Mouse (Mus musculus): ENCODE measurements around the gene Cenpx. TPM values are rescaled to one million over a fixed set of nuclear protein-coding genes. Genes with fewer than 3 reads are reported as not detected.

Gene Cenpx
- polyA plus RNA-seq, 1 experiment from 2014 or later: 93.2 TPM

DNA sequence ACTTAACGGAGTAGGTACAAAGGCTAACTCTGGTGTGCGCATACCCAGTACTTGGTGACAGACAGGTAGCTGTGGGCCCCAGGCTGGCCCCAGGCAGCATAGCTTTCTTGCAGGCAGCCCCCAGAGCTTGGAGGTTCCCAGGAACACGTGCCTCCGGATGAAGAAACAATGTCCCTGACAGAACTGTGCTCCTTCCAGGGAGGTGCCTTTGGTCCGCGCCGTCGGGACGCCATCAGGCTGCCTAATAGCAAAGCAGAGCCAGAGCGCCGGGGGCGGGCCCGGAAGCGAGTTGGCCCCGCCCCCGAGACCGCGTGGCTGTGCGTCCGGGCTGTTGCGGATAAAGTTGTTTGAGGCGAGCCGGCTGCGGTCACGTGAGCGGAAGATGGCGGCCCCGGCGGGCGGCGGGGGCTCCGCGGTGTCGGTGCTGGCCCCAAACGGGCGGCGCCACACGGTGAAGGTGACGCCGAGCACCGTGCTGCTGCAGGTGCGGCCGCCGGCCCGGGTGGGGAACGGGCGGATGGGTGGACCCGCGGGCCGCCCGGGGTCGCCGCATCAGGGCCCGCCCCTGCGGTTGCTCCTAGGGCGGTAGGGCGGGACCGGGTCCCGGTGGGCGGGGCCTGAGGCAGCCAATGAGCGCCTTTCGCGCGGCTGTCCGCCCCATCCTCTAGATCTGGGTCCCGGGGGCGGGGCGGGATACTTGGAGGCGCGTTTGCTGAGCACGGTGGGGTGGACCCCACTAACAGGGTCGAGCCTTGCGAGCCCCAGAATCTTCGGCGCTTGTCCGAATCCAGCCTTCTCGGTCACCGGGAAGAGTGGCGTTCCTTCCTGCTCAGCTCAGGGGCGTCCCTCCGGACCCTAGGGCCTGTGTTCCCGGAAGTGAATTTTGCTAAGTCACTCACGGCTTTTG is 40.6 kb downstream of the Cenpx start, which contains the start of gene Aspscr1:
TSS of gene Aspscr1 (plus strand) at position 287 of the 907 bp plus-strand sequence.
- Histone ChIP-seq H3K36me3 (ENCODE audit: inconsistent target) (peaks cover 3% of the 10 kb centered on the region; the same call in 1 of the 2 replicates), H3K4me3 (ENCODE audit: inconsistent target) (peak within 1 kb of the TSS; percentile 74), H3K27ac (peak within 1 kb of the TSS; percentile 88), H3K79me2 (ENCODE audit: inconsistent target) (peaks cover 32% of the 10 kb centered on the region; the same call in 1 of the 2 replicates)
- WGBS (ENCODE audit: missing documents): under 1% methylated on average over 82 of the region's 83 CpGs

DNA sequence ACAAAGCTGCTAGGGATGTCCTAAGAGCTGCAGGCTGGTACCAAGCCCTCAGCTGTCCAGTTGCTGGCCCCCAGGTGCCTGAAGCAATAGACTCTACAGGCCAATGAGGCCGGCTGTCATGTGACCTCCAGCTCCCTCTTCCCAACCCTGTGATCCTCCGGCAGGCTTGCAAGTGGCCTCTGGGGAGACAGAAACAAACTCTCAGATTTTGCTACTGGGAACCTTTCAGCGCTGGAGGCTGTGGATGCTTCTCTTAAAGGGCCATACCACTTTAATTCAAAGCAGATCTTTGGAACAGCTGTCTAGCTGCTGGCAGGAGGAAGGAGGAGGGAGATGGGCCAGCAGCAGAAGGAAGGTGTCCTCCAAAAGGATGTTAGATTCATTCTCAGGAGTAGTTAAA is 46.9 kb downstream of the Cenpx start:
- Histone ChIP-seq H3K79me2 (ENCODE audit: inconsistent target) (no peaks in the 10 kb centered on the region), H3K36me3 (ENCODE audit: inconsistent target) (no peaks in the 10 kb centered on the region), H3K27ac (no peak overlapping the region), H3K4me3 (ENCODE audit: inconsistent target) (no peak overlapping the region)
- 86% methylated on average over 3 of the region's 3 CpGs for WGBS (ENCODE audit: missing documents)

DNA sequence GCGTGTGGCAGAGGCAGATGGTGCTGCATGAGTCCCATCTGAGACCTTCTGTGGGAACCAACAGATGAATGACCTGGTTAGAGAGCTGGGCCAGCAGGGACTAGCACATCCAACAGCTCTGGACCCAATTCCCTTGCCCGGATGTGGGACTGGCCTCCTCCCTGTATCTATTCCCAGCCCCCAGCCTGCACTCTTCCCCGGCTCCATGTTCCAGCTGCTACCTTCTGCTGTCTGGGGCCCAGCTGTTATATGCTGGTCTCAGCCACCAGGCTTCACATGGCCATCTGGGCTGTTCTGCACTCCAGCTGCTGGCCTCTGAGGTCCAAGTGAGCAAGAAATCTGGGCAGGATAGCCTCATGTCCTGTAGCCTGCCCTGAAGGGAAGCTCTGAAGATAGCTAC is 48.1 kb downstream of the Cenpx start:
- H3K27ac ChIP-seq: no peak overlapping the region
- H3K79me2 ChIP-seq (ENCODE audit: inconsistent target): no peaks in the 10 kb centered on the region
- WGBS (ENCODE audit: missing documents): 94% methylated on average over 3 of the region's 3 CpGs
- no peaks in the 10 kb centered on the region for H3K36me3 ChIP-seq (ENCODE audit: inconsistent target)
- H3K4me3 ChIP-seq (ENCODE audit: inconsistent target): no peak overlapping the region

DNA sequence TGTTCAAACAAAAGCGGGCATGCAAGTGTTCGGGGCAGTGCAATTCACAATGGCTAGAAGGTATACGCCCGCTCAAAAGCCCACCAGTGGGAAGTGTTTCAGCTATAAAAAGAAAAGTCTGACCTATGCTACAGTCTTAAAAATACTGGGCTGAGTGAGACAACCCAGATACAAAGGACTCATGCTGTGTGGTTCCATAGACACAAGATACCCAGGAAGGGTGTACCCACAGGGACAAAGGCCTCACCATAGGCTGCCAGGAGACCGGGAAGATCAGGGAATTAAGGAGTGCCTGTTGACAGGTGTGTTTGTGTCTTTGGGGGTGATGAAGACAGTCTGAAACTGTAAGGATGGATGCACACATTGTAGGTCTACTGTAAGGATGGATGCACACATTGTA is 49.8 kb downstream of the Cenpx start:
- Histone ChIP-seq H3K79me2 (ENCODE audit: inconsistent target) (no peaks in the 10 kb centered on the region), H3K36me3 (ENCODE audit: inconsistent target) (no peaks in the 10 kb centered on the region), H3K4me3 (ENCODE audit: inconsistent target) (no peak overlapping the region), H3K27ac (no peak overlapping the region)
- WGBS (ENCODE audit: missing documents): 96% methylated on average over 5 of the region's 5 CpGs

DNA sequence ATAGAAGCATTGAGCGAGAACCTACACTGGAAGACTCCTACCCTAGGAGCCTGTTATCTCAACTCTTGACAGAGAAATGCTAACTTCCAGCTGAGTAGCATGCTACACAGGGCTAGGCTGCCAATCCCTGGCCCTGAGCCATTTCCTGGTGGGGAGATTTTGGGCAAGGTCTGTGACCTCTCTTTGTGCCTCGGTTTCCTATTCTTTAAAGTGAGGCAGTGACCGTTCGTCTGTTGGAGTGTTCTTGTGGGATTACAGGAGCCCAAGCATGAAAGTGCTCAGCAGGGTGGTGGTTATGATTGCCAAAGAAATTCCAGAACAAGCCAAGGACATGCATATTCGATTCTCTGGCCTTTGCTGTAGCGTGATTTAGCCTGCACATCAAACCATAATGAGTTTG is 50.8 kb downstream of the Cenpx start:
- WGBS (ENCODE audit: missing documents): 88% methylated on average over 6 of the region's 6 CpGs
- no peak overlapping the region for H3K4me3 ChIP-seq (ENCODE audit: inconsistent target)
- H3K36me3 ChIP-seq (ENCODE audit: inconsistent target): no peaks in the 10 kb centered on the region
- H3K27ac ChIP-seq: no peak overlapping the region
- H3K79me2 ChIP-seq (ENCODE audit: inconsistent target): no peaks in the 10 kb centered on the region

DNA sequence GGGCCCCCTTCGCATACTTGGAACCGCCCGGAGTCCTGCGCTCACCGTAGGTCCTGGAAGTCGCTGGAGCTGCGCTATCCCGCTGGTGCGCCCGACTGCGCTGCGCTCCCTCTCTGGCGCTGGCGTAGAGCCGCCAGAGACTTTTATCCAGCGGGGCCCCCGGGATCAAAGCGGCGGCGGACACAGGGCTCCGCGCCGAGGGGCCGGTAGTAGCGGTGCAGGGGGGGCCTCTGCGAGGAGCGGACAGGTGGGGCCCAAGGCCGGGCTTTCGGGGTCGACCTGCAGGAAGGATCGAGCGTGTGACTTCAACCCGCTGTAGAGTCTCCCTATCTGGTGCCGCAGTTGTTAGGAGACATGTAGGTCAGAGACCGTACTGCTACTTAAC is 52.5 kb downstream of the Cenpx start, which contains the start of gene Notum:
TSS of gene Notum (minus strand) at position 100 of the 385 bp plus-strand sequence.
- no peak within 1 kb of the TSS for H3K27ac ChIP-seq
- H3K4me3 ChIP-seq (ENCODE audit: inconsistent target): no peak within 1 kb of the TSS
- WGBS (ENCODE audit: missing documents): 6% methylated on average over 30 of the region's 35 CpGs
- H3K79me2 ChIP-seq (ENCODE audit: inconsistent target): no peaks in the 10 kb centered on the region
- no peaks in the 10 kb centered on the region for H3K36me3 ChIP-seq (ENCODE audit: inconsistent target)

Other genes with a start within 250 kb of the Cenpx start
- gene Arl16, start 246.1 kb downstream of the Cenpx start, polyA plus RNA-seq (2018): 11.8 to 16.5 TPM (median 14.2 TPM) in 3 replicates
- gene Mrpl12, start 229.1 kb downstream of the Cenpx start, polyA plus RNA-seq (2018): 28.2 to 81.1 TPM (median 37.6 TPM) in 3 replicates
- gene Slc25a10, start 221.9 kb downstream of the Cenpx start, polyA plus RNA-seq (2018): 29.6 to 61.7 TPM (median 44.6 TPM) in 3 replicates
- gene Gcgr, start 183.0 kb downstream of the Cenpx start, polyA plus RNA-seq (2018): 0.09 TPM in 1 of 3 replicates, not detected in the others
- 36.9 to 60.9 TPM (median 57.7 TPM) in 3 replicates for gene Mcrip1, start 164.0 kb downstream of the Cenpx start, polyA plus RNA-seq (2018)
- not detected in 3 replicates for gene Ppp1r27, start 162.6 kb downstream of the Cenpx start, polyA plus RNA-seq (2018)
- 294 to 442 TPM (median 388 TPM) in 3 replicates for gene P4hb, start 140.5 kb downstream of the Cenpx start, polyA plus RNA-seq (2018)
- gene Arhgdia, start 132.1 kb downstream of the Cenpx start, polyA plus RNA-seq (2018): 662 to 966 TPM (median 875 TPM) in 3 replicates
- 34.3 to 88.6 TPM (median 41.5 TPM) in 3 replicates for gene Alyref, start 115.4 kb downstream of the Cenpx start, polyA plus RNA-seq (2018)
- gene Anapc11, start 115.3 kb downstream of the Cenpx start, polyA plus RNA-seq (2018): 40.4 to 78.6 TPM (median 76.2 TPM) in 3 replicates
- gene Npb, start 105.3 kb downstream of the Cenpx start, polyA plus RNA-seq (2018): not detected in 3 replicates
- gene Pcyt2, start 95.8 kb downstream of the Cenpx start, polyA plus RNA-seq (2018): 23.8 to 69.4 TPM (median 36.2 TPM) in 3 replicates
- gene Sirt7, start 88.5 kb downstream of the Cenpx start, polyA plus RNA-seq (2018): 37.3 to 77.5 TPM (median 50.4 TPM) in 3 replicates
- gene Mafg, start 80.1 kb downstream of the Cenpx start, polyA plus RNA-seq (2018): 18.1 to 68.2 TPM (median 39.6 TPM) in 3 replicates
- not detected in 3 replicates for gene Pycr1, start 70.0 kb downstream of the Cenpx start, polyA plus RNA-seq (2018)
- not detected in 3 replicates for gene Myadml2, start 65.6 kb downstream of the Cenpx start, polyA plus RNA-seq (2018)
- not detected in 3 replicates for gene Notum, start 52.6 kb downstream of the Cenpx start, polyA plus RNA-seq (2018)
- gene Aspscr1, start 40.8 kb downstream of the Cenpx start, polyA plus RNA-seq (2018): 21.6 to 38.8 TPM (median 34.8 TPM) in 3 replicates
- gene Lrrc45, start 187 bp upstream of the Cenpx start, polyA plus RNA-seq (2018): 8.8 to 16.3 TPM (median 8.9 TPM) in 3 replicates
- gene Rac3, start 7.7 kb upstream of the Cenpx start, polyA plus RNA-seq (2018): 5.4 to 14.4 TPM (median 7.5 TPM) in 3 replicates
- 50.0 to 96.7 TPM (median 78.2 TPM) in 3 replicates for gene Dcxr, start 13.5 kb upstream of the Cenpx start, polyA plus RNA-seq (2018)
- 26.0 to 63.7 TPM (median 28.8 TPM) in 3 replicates for gene Cbr2, start 18.4 kb upstream of the Cenpx start, polyA plus RNA-seq (2018)
- 3.8 to 12.6 TPM (median 5.1 TPM) in 3 replicates for gene Hmga1b, start 49.1 kb upstream of the Cenpx start, polyA plus RNA-seq (2018)
- gene Rfng, start 70.5 kb upstream of the Cenpx start, polyA plus RNA-seq (2018): 12.9 to 16.2 TPM (median 15.6 TPM) in 3 replicates
- 31.8 to 85.4 TPM (median 49.9 TPM) in 3 replicates for gene Gps1, start 70.5 kb upstream of the Cenpx start, polyA plus RNA-seq (2018)
- gene Dus1l, start 82.7 kb upstream of the Cenpx start, polyA plus RNA-seq (2018): 17.1 to 33.6 TPM (median 26.6 TPM) in 3 replicates
- 20.8 to 45.3 TPM (median 23.6 TPM) in 3 replicates for gene Fasn, start 110.8 kb upstream of the Cenpx start, polyA plus RNA-seq (2018)
- gene Ccdc57, start 219.1 kb upstream of the Cenpx start, polyA plus RNA-seq (2018): 1.4 to 3.2 TPM (median 1.7 TPM) in 3 replicates
- gene Slc16a3, start 234.7 kb upstream of the Cenpx start, polyA plus RNA-seq (2018): 5.7 to 18.5 TPM (median 14.2 TPM) in 3 replicates

All from macrophage (primary cell).